Mouse (Mus musculus): ENCODE measurements at regions not wholly inside any gene's neighbourhood (a gene's known extent, or its start where the extent isn't known, plus 50 kb on each side); places are given as distances from the start of the nearest gene placed in this dataset.

DNA sequence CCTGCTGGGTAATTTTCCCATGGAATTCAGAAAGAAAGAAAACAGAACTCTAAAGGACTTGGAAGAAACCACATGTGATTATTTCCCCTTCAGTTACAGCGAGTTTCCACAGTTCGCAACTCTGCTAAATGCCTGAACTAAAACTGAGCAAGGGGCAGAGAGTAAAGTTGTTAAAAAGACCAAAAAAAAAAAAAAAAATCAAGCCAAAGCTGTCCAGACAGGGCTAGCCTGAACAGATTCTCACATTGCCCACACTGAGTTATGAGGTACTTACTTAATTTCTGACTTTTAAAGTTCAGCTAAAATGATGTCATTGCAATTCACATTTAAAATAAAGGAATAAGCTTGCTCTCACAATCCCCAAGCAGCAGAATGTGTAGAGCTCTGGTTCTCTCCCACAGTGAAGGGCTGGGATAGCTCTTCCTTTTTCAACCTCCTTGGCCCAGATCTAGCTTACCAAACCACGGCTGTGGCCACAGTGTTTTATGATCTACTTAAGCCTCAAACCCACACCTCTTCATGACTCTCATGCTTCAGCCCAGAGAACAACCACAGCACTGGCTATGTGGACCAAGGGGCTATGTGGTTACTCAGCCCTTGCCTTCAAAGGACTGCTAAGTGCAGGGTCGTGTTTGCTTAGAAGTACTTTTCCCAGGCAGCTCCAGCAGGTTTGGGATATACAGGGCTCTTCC lies 90.8 kb downstream of the Atp6ap1l start:
- TF ChIP-seq POLR2A (IDR thresholded peaks at IDR 0.05; ENCODE audit: borderline replicate concordance, extremely low read depth, insufficient read depth, insufficient read length, poor library complexity, severe bottlenecking) (no peak), CTCF (IDR thresholded peaks at IDR 0.05; ENCODE audit: borderline replicate concordance, extremely low read depth, insufficient read depth, insufficient read length) (no peak)
